Mouse (Mus musculus) erythroblast, embryonic 14.5 days (primary cell): ENCODE results near the gene Utp20. TPM values are rescaled to one million over a fixed set of nuclear protein-coding genes. Genes with fewer than 3 reads are reported as not detected.
A peak's percentile ranks its signal among the peaks of the same experiment; 100 is the strongest.
"Not testable (repeated sequence)": the region's sequence is repeated elsewhere in the genome, so short reads cannot be mapped to it uniquely, and the experiment has no call there.

ENCODE experiments used
- H3K27me3 ChIP-seq: 2 replicates; pipeline ENCODE4 v1.6.1; 2012; ENCODE audit warnings: inconsistent platforms; ENCODE audit not compliant: control insufficient read depth
- H3K36me3 ChIP-seq: 2 replicates; pipeline ENCODE4 v1.6.1; 2012; ENCODE audit warnings: mild to moderate bottlenecking, inconsistent platforms; ENCODE audit not compliant: control insufficient read depth
- H3K4me1 ChIP-seq: 2 replicates; pipeline ENCODE4 v1.6.1; 2012; ENCODE audit warnings: inconsistent platforms; ENCODE audit not compliant: control insufficient read depth
- H3K4me3 ChIP-seq: replicated peaks from 2 replicates; pipeline ENCODE3; 2012; ENCODE audit warnings: moderate library complexity, mild to moderate bottlenecking, inconsistent platforms
- H3K9me3 ChIP-seq: 2 replicates; pipeline ENCODE4 v1.6.1; 2012; ENCODE audit warnings: low read length, inconsistent platforms, mixed read lengths; ENCODE audit not compliant: control insufficient read depth
- GATA1 ChIP-seq: IDR thresholded peaks from 2 replicates; pipeline ENCODE4 v1.6.1; 2012; ENCODE audit warnings: low read length, inconsistent platforms, mixed read lengths
- TAL1 ChIP-seq: IDR thresholded peaks from 3 replicates; pipeline ENCODE4 v1.6.1; 2012; ENCODE audit warnings: low read length, inconsistent platforms, mixed read lengths
- polyA plus RNA-seq: library from polyadenylated mRNA; stranded (reverse); fragments of >175 nt; gene quantifications from 2 replicates; pipeline ENCODE4 v1.2.3, GENCODE M21; 2012

Gene Utp20
- polyA plus RNA-seq, 1 experiment = 0.24 TPM

DNA sequence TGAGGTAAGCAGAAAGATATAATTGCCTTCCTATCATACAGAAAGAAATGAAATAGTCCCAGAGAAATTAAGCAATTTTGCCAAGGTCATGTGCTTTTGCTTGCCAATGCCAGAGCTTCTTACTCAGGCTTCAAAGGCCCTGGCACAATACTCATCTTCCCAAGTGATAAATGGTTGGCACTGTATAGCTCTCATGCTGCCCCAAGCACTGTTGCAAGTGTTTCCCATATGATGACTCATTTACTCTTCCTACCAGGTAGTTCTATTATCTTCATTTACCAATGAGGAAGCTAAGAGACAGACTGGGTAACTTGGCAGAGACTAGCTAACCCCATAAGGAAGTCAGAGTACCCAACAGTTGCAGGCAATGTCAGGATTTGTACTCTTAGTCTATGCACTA lies 1.8 kb upstream of the Utp20 start:
- peaks cover 18% of the 10 kb centered on the region for H3K4me1 ChIP-seq
- TF ChIP-seq TAL1 (no peak), GATA1 (no peak)
- H3K36me3 ChIP-seq = peaks cover 8% of the 10 kb centered on the region
- H3K4me3 ChIP-seq = no peak overlapping the region
- no peaks in the 10 kb centered on the region for H3K9me3 ChIP-seq
- H3K27me3 ChIP-seq = no peaks in the 10 kb centered on the region

DNA sequence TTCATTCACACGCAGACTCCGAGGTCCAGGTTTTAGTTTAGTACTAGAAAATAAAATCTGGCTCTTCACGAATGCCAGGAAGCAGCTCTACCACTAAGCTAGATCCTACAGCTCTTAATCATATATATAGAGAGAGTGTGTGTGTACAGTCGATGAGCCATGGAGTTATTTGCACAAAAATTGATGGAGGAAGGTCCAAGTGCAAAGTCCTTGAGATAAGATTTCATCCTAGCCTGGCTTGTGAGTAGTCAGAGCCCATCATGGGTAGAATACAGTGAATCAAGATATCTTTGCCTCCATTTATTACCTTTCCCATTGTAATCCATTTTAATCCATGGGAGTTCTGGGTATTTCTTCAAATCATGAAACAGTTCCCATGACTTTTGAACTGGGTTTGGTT lies 992 bp upstream of the Utp20 start:
- no peak for TF ChIP-seq TAL1
- no peak for TF ChIP-seq GATA1
- Histone ChIP-seq H3K9me3 (no peaks in the 10 kb centered on the region), H3K4me3 (peak overlapping the region; percentile 90), H3K27me3 (no peaks in the 10 kb centered on the region), H3K4me1 (peaks cover 18% of the 10 kb centered on the region), H3K36me3 (peaks cover 11% of the 10 kb centered on the region)

DNA sequence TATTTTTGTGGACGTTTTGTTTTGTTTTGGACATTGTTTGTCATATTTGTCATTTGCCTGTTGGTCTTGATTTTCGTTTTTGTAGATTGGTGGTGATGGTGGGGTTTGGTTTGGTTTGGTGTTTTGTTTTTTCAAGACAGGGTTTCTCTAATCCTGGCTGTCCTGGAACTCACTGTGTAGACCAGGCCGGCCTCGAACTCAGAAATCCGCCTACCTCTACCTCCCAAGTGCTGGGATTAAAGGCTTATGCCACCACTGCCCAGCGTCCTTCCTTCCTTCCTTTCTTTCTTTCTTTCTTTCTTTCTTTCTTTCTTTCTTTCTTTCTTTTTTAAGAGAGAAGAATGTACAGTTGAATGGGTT lies 323 bp upstream of the Utp20 start:
- peak overlapping the region; percentile 90 for H3K4me3 ChIP-seq
- peaks cover 18% of the 10 kb centered on the region for H3K4me1 ChIP-seq
- peaks cover 16% of the 10 kb centered on the region for H3K36me3 ChIP-seq
- not testable (repeated sequence) for H3K9me3 ChIP-seq, H3K27me3 ChIP-seq

DNA sequence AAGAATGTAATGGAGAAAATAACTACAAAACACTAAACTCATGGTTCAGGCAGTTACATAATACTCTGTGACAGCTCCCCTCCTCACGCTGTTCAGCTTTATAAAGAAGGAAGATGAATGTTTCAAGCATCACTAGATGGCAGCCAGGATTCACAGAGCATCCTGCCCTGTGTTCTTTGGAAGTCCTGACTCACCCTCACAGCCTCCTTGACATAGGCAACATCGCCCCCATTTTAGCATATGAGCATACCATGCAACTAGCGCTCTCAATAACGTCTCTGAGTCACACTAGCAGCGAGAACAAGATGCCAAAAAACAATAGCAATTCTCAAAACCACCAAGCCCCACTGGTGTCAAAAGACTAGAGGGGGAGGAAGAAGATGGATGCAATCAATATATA lies 9.3 kb downstream of the Utp20 start:
- H3K27me3 ChIP-seq = no peaks in the 10 kb centered on the region
- H3K36me3 ChIP-seq = peaks cover 66% of the 10 kb centered on the region
- H3K9me3 ChIP-seq = no peaks in the 10 kb centered on the region
- no peak for TF ChIP-seq TAL1
- TF ChIP-seq GATA1 = no peak
- no peaks in the 10 kb centered on the region for H3K4me1 ChIP-seq
- H3K4me3 ChIP-seq = no peak overlapping the region

GRCm38 (mm10) chr10:88815256-88815655 lies 11.3 kb downstream of the Utp20 start:
- no peaks in the 10 kb centered on the region for H3K9me3 ChIP-seq
- H3K4me3 ChIP-seq = no peak overlapping the region
- no peaks in the 10 kb centered on the region for H3K27me3 ChIP-seq
- no peak for TF ChIP-seq TAL1
- TF ChIP-seq GATA1 = no peak
- H3K36me3 ChIP-seq = peaks cover 73% of the 10 kb centered on the region
- H3K4me1 ChIP-seq = no peaks in the 10 kb centered on the region

- Histone ChIP-seq H3K36me3 (peaks cover 79% of the 10 kb centered on the region), H3K4me3 (no peak overlapping the region), H3K27me3 (no peaks in the 10 kb centered on the region), H3K4me1 (no peaks in the 10 kb centered on the region), H3K9me3 (no peaks in the 10 kb centered on the region)
- TF ChIP-seq GATA1 = no peak
- TF ChIP-seq TAL1 = no peak
Measured at GRCm38 (mm10) chr10:88811704-88812103, 14.9 kb downstream of the Utp20 start.

- no peak overlapping the region for H3K4me3 ChIP-seq
- H3K36me3 ChIP-seq = peaks cover 64% of the 10 kb centered on the region
- TF ChIP-seq TAL1 = no peak
- no peak for TF ChIP-seq GATA1
- no peaks in the 10 kb centered on the region for H3K4me1 ChIP-seq
- H3K27me3 ChIP-seq = no peaks in the 10 kb centered on the region
- no peaks in the 10 kb centered on the region for H3K9me3 ChIP-seq
Measured at GRCm38 (mm10) chr10:88802236-88802635, 24.4 kb downstream of the Utp20 start.

DNA sequence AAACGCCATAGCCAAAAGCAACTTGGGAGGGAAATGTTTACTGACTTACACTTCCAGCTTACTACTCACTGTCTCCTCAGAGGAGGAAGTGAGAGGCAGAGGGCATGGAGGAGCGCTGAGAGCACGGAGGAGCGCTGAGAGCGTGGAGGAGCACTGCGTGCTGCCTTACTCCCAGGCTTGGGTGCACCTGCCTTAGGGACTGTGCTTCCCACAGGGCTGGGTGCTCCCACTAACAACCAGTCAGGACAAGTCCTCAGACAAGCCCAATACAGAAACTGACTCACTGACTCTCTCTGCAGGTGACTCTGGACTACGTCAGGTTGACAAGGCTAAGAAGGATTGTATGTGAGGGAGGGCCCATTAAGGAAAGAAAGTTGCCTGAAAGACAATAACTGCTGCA lies 27.2 kb downstream of the Utp20 start:
- no peaks in the 10 kb centered on the region for H3K4me1 ChIP-seq
- peaks cover 63% of the 10 kb centered on the region for H3K36me3 ChIP-seq
- TF ChIP-seq GATA1 (no peak), TAL1 (no peak)

GRCm38 (mm10) chr10:88797452-88797851 lies 29.2 kb downstream of the Utp20 start:
- Histone ChIP-seq H3K4me3 (no peak overlapping the region), H3K27me3 (no peaks in the 10 kb centered on the region)
- TF ChIP-seq TAL1 = no peak
- no peak for TF ChIP-seq GATA1

More for the DNA sequence above, 27.2 kb downstream of the Utp20 start:
- no peaks in the 10 kb centered on the region for H3K9me3 ChIP-seq
- H3K4me3 ChIP-seq = no peak overlapping the region
- H3K27me3 ChIP-seq = no peaks in the 10 kb centered on the region

GRCm38 (mm10) chr10:88796939-88797338 lies 29.7 kb downstream of the Utp20 start:
- no peak for TF ChIP-seq GATA1
- no peak for TF ChIP-seq TAL1
- Histone ChIP-seq H3K4me1 (no peaks in the 10 kb centered on the region), H3K4me3 (no peak overlapping the region), H3K27me3 (no peaks in the 10 kb centered on the region), H3K9me3 (no peaks in the 10 kb centered on the region), H3K36me3 (peaks cover 68% of the 10 kb centered on the region)

More at GRCm38 (mm10) chr10:88797452-88797851, 29.2 kb downstream of the Utp20 start:
- Histone ChIP-seq H3K4me1 (no peaks in the 10 kb centered on the region), H3K36me3 (peaks cover 67% of the 10 kb centered on the region), H3K9me3 (no peaks in the 10 kb centered on the region)
